Mouse (Mus musculus) spleen, adult 12 weeks (tissue): ENCODE results near the gene Nmrk2.

Source experiments
- DNase-seq: peaks from one replicate; pipeline ENCODE4 v3.0.0; 2022; ENCODE audit warnings: low spot score

Gene Nmrk2

DNA sequence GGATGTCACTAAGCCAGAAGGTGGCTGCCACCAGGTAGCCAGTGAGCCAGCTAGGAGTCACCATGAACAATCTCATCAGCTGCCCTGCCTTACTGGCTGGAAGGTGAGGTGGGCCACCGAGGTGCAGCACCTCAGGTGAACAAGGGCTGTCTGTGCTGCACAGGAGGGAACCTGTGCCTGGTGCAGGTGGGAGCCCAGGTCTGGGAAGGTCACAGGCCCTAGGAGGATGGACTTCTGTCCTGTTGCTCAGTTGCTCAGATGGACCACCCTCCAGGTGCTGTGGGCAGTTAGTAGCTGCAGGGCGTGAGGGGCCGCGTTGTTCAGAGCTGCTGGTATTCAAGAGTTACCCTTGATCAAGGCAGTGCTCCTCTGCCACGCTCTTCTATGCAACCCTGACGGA is 15.0 kb upstream of the Nmrk2 start:
- DNase-seq: no peak

DNA sequence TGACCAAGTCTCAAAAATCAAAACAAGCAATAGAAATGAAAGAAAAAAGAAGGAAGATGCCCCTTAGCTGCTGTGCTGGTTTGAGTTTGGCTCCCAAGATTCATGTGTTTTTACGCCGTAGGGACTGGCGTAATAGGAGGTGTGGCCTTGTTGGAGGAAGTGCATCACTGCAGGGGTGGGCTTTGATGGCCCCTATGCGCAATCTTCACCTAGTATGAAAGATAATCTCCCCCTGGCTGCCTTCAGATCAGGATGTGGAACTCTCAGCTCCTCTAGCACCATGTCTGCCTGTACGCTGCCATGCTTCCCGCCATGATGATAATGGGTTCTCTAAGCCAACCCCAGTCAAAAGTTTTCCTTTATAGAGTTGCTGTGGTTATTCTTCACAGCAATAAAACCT is 14.4 kb upstream of the Nmrk2 start:
- DNase-seq: no peak

DNA sequence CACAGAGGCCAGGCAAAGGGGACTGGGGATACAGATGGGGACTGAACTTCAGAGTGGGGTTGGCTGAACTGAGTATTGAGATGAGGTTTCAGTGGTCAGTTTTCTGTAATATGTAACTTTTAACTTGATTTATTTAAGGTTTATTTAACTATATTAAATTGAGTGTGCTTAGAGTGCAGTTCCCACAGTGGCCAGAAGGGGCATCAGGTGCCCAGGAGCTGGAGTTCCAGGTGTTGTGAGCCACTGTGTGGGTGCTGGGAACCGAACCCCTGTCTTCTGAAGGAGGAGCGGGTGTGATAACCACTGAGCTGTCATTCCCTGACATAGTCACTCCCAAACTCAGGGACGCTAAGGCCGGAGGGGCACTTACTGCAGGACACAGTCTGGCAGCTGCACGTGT is 8.3 kb upstream of the Nmrk2 start:
- DNase-seq: no peak

DNA sequence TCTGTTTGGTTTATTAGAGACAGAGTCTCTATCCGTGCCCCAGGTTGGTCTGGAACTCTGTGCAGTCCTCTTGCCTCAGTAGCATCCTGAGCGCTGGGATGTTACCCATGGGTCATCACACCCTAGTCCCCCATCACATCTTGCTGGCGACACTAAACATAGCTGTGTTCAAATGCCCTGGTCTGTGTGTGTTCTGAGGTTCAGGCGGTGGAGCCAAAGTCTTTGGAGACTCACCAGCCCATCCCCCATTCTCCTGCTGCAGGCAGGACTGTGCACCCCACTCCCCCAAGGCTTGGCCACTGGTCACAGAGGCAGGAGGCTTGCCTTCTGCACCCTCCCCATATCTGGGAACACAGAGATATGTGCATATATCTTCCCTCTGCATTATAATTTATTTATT is 2.3 kb upstream of the Nmrk2 start:
- DNase-seq: no peak

DNA sequence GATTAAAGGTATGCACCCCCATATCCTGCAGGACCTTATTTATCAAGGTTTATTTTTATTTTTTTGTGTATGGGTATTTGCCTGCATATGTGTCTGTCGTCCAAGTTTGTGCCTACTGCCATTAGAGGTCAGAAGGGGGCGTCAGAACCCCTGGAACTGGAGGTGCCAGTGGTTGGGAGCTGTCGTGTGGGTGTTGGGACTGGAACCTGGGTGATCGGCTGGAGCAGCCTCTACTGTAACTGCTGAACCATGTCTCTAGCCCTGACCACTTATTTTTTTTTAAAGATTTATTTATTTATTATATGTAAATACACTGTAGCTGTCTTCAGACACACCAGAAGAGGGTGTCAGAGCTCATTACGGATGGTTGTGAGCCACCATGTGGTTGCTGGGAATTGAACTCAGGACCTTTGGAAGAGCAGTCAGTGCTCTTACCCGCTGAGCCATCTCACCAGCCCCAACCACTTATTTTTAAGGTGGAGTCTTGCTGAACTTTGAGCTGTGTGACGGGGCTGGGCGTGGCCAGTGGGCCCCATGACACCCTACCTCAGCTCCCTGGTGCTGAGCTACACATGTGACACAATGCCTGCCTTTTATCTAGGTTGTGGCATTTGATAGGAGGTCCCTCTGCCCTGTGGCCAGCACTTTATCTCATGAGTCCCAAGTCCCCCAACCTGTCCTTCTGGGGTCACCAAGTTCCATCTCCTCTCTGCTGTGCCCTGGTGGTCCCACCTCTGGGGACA is 1.3 kb upstream of the Nmrk2 start:
- DNase-seq: no peak

DNA sequence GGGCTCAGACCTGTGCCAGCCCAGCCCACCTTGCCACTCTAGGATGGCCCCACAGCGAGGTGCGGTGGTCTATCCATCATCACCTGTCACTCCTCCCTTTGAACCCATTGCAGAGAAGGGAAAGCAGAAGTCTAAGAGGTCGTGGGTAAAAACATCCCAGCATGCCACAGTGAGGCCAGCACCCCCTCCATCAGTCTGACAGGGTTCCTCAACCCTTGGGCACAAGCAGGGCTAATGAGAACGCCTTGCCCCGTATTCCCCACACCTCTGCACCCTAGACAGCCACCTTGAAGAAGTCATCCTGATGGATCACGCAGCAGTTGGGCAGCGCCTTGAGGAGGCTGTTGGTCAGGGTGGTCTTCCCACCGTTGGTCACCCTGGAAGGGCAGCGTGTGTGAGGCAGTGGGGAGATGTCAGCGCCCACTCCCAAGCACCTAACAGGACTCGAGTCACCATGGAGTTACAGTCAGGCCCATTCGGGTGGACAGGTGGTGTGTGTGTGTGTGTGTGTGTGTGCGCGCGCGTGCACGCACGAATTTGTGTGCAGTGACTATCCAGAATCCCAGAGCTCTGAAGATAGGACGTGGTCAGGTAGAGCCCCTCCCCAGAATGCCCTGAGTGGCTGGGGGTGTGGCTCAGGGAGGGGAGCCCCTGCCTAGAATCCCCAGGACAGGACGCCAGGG is 1.1 kb downstream of the Nmrk2 start:
- no peak for DNase-seq

DNA sequence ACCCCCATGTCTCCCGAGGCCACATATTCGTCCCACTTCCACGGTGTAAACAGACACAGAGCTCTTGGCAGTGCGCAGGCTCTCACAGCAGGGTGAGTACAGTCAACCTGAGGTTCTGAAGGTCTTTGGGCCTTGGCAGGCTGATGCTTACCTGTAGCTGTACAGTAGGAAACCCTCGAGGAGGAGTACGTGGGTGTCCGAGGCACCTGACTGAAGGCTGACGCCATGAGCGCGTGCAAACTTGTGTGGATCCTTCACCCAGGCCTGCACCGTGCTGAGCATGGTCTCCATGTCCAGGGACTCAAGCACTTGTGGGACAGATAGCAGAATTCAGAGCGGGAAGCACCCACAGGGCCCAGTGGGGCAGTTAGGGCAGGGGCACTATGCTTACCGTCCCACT is 1.7 kb downstream of the Nmrk2 start:
- no peak for DNase-seq

DNA sequence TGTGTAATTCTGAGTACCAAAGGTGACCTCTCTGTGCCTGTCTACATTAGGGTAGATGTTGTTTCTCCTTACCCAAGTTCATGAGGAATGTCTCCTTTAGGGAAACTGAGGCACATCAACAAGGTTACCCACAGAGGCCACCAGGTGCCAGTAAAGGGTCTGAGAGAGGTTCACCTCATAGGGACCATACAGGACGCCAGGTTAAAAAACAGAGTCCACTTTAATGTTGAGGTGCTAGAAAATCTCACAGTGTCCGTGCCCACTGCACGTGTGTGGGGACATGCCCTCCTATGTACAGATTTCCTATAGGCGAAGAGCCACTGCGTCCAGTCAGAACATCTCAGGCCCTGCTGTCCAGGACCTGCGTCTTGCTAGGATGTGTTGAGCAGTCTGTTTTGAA is 2.9 kb downstream of the Nmrk2 start:
- DNase-seq: no peak

DNA sequence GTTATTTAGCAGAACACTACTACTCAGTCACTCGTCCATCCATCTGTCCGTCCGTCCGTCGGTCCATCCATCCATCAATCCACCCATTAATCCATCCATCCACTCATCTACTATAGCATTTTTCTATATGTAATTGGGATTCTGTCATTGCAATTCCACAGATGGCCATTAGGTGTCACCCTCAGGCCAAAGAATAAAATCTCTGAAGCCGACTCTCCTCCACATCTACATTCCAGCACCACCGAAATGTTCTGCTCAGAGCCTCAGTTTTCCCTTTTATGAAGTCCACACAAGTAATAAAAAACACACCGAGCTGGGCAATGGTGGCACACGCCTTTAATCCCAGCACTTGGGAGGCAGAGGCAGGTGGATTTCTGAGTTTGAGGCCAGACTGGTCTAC is 3.6 kb downstream of the Nmrk2 start:
- DNase-seq: no peak

DNA sequence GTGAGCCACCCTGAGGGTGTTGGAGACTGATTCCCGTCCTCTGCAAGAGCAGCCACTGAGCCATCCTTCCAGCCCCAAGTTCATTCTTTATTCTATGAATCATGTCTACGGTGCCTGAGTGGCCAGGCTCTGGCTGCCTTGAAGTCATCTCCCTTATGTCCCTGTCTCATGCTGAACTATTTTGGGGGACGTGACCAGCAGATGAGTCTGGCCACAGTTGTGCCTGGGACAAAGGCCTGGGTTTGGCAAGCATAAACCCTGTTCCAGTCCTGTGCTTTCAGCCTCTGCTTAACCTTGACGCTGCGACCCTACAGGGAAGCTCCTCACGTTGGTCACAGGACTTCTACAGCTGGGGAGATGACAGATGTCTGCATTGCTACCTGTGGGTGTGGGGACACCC is 4.5 kb downstream of the Nmrk2 start:
- no peak for DNase-seq

DNA sequence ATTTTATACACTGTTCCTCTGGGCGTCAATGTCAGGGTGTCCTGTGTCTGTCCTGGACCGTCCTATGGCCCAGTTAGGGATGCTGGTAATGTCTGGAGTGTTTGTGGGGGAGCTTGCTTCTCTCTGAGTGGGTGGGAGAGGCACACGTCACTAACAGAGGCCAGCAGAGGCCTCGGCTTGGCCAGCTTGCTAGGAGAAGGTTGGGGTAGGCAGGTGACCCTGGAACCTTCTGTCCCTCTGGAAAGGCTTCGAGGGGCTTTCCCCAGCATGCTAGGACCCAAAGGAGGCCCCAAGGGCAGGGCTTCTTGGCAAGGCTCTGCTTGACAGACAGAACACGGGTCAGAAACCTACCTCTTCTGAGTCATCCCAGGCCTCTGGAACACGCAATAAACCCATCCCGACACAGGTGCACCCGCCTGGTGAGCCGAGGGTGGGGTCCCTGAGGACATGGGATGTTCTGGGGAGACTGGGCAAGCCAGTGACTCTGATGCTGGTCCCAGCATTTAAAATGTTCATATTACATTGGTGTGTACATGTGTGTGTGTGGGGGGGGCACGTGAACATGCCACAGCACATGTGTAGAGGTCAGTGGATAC is 5.3 kb downstream of the Nmrk2 start:
- DNase-seq: no peak

DNA sequence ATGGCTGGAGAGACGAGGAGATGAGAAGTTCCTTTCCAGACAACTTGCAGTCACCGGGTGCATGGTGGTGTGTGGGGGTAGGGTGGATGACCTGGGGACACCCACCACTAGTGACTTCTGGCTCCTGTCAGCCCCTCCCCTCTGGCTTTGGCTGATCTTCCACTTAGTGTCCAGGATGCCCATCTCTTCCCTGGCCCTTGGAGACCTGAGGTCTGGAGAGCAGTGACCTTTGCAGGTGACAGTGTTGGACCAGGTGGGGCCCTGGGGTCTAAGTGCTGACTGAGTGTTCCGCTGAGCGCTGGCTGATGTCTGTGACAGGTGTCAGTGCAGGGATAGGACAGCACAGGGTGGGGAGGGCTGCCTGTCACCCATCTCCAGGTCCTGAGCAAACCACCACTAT is 6.6 kb downstream of the Nmrk2 start:
- no peak for DNase-seq

DNA sequence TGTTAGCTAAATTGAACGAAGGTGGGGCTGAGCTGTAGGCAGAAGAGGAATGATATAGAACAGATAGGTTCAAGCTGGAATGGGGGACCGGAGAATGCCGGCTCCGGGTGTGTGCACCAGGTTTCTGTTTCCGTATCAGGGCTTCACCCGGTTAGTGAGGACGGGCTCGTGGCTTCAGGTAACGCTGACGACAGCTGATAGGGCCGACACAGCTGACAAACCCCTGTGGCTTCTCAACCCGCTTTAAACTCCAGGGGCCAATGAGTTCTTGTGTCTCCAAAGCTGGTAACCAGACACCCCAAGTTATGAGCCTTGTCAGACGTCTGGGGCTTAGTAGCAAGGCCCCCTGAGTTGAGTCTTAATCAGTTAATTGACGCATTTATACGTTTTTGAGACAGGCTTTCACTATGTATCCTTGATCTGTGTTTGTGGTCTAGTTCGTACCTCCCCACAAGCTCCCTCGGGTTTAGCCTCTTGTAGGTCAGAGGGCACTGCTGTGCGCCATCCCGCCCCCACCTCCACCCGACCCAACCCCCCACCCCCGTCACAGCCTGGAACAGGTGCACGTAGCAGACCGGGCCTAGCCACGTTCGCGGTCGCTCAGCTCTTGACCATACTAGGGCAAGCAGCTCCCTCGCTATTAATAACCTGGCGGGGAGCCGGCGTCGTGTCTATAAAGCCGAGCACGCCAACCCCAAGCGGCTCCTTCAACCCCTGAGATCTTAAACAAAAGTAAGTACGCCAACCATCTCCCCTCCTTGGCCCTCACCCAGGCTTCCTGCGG is 7.7 kb downstream of the Nmrk2 start:
- no peak for DNase-seq

DNA sequence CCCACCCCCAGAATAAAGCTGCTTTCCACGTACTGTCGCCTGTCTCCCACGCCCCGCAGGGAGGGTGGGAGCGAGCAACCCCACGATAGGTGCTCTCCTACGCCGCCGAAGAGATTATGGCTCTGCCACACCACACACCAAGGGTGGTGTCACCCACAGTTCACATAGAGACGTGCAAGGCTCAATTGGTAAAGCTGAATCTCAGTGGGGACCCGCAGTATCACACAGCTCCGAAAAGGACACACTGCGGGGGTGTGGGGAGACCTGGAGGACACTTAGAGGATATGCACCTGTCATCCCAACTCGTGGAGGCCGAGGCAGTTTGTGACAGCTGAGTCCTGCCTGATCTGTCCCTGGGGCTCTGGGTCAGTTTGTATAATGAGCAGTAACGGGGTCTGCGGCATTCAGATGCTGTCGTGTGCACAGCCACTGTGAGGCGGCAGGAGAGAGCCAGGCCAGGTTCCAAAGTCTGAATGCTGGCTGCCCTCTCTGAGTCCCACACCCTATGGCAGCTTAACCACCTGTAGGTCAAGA is 8.8 kb downstream of the Nmrk2 start:
- no peak for DNase-seq

DNA sequence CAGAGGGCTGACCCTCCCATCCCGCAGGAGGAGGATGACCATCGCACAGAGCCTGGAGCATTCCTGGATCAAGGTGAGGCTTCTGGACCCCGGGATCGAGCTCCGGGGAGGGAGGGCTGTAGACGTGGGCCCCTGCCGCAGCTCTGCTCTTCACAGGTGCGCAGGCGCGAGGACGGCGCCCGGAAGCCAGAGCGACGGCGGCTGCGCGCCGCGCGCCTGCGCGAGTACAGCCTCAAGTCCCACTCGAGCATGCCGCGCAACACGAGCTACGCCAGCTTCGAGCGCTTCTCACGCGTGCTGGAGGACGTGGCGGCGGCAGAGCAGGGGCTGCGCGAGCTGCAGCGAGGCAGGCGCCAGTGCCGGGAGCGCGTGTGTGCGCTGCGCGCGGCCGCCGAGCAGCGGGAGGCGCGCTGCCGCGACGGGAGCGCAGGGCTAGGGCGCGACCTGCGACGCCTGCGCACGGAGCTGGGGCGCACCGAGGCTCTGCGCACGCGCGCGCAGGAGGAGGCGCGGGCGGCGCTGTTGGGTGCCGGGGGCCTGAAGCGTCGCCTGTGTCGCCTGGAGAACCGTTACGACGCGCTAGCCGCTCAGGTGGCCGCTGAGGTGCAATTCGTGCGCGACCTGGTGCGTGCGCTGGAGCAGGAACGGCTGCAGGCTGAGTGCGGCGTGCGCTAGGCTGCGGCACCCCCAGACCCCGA is 9.4 kb downstream of the Nmrk2 start:
- peak; percentile 74 for DNase-seq

DNA sequence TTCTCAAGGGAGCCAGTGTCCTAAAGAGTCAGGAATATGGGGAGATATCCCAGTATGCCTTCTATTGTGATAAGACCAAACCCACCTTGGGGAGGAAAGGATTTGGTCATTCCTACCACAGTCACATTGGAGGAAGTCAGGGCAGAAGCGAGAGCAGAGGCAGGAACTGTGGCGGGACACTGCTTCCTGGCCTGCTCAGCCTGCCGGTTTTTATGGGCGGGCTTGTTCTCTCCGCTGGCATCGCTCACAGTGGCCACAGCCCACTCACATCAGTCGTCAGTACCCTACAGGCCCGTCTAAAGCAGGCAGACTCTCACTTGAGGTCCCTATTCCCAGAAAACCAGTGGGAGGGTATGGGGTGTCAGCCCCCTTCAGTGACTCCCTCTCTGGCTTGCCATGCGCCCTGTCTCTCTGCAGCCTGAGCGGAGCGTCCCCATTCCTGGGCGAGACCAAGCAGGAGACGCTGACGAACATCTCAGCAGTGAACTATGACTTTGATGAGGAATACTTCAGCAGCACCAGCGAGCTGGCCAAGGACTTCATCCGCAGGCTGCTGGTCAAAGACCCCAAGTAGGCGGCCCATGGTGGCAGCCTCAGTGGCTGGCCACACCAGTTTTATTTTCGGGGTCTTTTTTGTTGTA is 10.4 kb downstream of the Nmrk2 start:
- no peak for DNase-seq

DNA sequence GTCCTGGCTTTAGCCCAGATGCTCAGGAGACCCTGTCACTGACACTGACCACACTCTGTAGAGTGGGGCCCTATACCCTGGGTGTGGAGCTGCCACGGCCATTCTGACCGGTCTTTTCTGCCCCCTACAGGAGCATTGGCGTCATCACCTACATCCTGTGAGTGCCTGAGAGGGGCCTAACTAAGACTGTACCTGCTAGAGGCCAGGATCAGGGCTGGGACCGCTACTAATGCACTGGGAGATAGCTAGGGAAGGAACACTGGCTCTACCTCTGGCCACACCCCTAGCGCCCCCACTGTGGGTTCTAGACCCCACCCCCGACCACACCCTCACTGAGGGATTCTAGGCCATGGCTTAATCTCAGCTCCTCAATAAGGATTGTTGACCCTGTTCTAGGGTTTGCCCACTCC is 10.9 kb downstream of the Nmrk2 start:
- no peak for DNase-seq

DNA sequence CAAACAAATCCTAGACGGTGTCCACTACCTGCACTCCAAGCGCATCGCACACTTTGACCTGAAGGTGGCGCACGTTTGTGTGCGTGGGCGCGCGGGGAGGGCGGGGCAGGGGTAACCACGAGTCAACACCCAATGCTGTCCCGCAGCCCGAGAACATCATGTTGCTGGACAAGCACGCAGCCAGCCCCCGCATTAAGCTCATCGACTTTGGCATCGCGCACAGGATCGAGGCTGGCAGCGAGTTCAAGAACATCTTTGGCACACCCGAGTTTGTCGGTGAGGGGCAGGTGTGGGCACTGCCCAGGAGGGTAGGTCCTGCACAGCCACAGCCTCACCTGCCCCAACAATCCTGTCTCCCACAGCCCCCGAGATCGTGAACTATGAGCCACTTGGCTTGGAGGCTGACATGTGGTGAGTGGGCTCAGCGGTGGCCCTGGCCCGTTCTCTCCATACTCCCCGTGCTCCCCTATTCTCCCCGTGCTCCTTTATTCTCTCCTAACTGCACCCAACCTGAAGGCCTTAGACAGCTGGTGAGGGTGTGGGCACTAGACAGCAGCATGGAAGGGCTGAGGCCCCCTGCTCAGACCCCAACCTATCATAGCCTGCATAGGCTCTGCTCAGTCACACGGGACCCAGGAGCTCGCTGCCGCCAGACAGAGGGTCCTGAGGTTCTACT is 11.5 kb downstream of the Nmrk2 start:
- DNase-seq: no peak

DNA sequence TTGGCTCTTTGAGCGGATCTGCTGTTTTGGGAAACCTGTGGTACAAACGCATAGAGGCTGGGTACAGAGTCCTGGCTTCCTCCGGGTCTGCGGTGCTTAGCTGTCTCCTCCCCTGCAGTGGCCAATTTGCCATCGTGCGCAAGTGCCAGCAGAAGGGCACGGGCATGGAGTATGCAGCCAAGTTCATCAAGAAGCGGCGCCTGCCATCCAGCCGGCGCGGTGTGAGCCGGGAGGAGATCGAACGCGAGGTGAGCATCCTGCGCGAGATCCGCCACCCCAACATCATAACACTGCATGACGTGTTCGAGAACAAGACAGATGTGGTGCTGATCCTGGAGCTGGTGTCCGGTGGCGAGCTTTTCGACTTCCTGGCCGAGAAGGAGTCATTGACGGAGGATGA is 12.0 kb downstream of the Nmrk2 start:
- DNase-seq: no peak

DNA sequence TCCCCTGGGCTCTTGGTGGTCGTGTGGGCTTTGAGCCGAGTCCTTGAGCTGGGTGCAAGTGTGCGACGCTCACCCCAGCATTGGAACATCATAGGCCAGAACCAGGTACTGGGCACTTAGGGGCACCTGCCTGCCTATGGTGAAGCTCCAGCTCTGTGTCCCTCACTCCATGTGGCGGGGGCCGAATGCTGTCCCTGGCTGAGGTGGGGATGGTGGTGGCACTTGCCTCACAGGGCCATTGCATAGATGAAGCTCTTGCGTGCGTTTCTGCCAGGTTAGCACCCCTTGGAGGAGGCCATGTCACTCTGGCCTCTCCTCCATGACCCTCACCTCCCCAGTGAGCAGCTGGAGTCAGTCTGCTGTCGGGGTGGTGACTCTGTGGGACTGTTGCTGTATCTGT is 14.7 kb downstream of the Nmrk2 start:
- no peak for DNase-seq

DNA sequence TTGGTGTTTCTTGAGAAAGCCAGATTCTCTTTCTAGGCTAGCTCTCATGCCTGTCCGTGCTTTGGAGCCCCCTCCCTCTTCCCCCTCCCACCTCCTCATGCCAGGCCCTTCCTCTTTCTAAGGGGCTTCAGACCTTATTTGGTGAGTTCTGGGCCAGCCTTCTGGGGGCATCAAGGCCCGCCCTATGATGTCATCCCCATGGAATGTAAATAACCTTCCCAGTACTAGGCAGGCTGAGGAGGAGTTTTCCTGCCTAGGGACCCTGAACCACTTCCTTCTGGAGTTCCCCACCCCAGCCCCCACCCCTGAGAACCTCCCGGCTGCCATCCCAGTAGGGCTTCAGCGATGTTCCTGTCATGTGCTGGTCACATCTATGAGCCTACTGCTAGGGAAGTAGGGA is 17.1 kb downstream of the Nmrk2 start:
- no peak for DNase-seq
